Mouse (Mus musculus): ENCODE data around the gene Vps13c.
A peak's percentile ranks its signal among the peaks of the same experiment; 100 is the strongest.

Vps13c gene

GRCm38 (mm10) chr9:68022311-68023043 is 182.3 kb downstream of the Vps13c start:
- DNase-seq, result peak in 1 of 2 experiments; percentile 22

GRCm38 (mm10) chr9:68028631-68029030 is 188.4 kb downstream of the Vps13c start:
- DNase-seq, result no peak

- DNase-seq, result no peak
Observed at GRCm38 (mm10) chr9:68033771-68034170, 193.6 kb downstream of the Vps13c start.
